Mouse (Mus musculus) thymus, adult 18-20 months (tissue): ENCODE results near the gene Lrmp.

Source experiments
- DNase-seq, 2 experiments: peaks; one replicate each; pipeline ENCODE4 v3.0.0; 2022; ENCODE audit warnings: mixed read lengths in 2 of 2

Gene Lrmp

DNA sequence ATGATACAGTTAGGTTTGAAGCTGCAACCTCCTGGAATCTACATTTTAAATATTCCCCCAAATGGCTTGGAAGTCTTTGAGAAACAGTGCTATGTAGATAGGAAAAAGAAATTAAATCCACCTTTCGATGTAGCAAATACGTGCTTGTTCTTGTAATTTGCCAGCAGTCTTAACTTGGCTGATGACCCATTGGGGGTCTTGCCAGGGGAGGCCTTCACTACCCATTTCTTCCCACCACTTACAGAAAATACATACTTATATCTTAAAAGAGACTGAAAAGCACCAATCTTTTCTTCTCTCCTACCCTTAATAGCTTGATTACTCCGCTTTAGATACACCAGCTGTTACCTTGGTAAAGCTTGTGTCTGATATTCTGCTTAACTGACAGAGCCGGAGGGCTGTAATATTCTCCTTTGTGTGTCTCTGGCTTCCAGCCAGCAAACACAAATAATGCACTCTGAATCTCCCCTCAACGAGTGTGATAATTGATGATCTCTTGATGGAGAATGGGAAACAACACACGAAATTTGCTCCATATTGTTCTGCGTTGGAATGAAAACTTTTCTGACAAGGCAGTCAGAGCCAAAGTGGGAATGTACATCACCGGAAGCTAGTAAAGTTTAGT is 94.7 kb downstream of the Lrmp start:
- no peak for DNase-seq

DNA sequence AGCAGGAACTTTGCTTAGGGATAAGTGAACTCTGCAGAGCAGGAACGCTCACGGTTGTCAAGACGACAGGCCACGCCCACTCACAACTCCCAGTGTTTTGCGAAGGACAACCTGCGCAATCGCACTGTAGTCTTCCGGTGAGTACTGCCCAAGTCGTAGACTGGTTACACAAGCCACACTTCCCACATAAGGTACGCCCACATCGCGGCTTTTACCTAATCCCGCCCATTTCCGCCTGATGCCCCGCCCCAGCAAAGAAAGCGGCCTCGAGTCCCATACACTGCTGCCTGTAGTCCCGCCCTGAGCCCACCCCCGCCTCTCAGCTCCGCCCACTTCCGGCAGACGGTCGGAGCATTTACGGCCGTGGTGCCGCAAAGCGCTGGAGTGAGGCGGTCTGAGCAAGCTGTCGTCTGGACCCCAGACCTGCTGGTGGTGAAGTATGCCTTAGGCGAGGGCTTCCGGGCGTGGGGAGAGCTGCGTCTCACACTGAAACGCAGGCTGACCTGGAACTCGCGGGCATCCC is 95.4 kb downstream of the Lrmp start, which contains the start of the genes Casc1 and Etfrf1:
Gene Casc1 (minus strand): TSS at position 190 of the 523 bp plus-strand sequence.
Gene Etfrf1 (plus strand): TSS at position 319 of the 523 bp plus-strand sequence.
- DNase-seq, result peak; percentile 98 to 100

GRCm38 (mm10) chr6:145211376-145212305 is 96.2 kb downstream of the Lrmp start:
- no peak for DNase-seq

DNA sequence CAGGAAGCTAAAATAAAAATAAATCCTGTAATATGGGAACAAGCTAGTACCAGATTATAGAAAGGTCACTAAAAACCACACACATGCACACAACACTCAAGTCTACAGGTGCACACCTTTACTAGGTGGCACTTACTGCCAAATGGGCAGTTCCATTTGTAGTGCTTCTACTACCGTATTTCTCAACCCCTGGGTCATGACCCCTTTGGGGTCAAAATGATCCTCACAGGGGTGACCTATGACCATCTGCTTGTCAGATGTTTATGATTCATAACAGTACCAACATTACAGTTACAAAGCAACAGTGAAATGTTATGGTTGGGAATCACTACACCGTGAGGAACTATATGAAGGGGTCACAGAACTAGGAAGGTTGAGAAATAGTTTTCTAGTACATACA is 98.5 kb downstream of the Lrmp start:
- no peak for DNase-seq

GRCm38 (mm10) chr6:145215826-145216225 is 100.4 kb downstream of the Lrmp start:
- DNase-seq, result no peak

GRCm38 (mm10) chr6:145224246-145224645 is 108.8 kb downstream of the Lrmp start:
- DNase-seq, result no peak
